Mouse (Mus musculus) neural tube, embryonic 14.5 days (tissue): ENCODE results near the gene Pfpl. TPM values are rescaled to one million over a fixed set of nuclear protein-coding genes. Genes with fewer than 3 reads are reported as not detected.

ENCODE experiments used
- ATAC-seq: fragments of 200-750 bp; cut with Nextera tagmentation; 2 replicates; pipeline ENCODE4 v1.8.0; 2017; ENCODE audit warnings: low read depth, mild to moderate bottlenecking, moderate TSS enrichment, moderate library complexity
- H3K27ac ChIP-seq: fragments of 300-500 bp; sonication (generic); 2 replicates; pipeline ENCODE4 v1.5.1; 2014; ENCODE audit warnings: low read depth, mild to moderate bottlenecking, control low read depth, low read length, moderate library complexity, mixed read lengths
- H3K27me3 ChIP-seq: fragments of 300-500 bp; sonication (generic); 2 replicates; pipeline ENCODE4 v1.6.1; 2014; ENCODE audit warnings: low read length; ENCODE audit not compliant: control insufficient read depth, insufficient read depth
- H3K36me3 ChIP-seq: fragments of 300-500 bp; sonication (generic); 2 replicates; pipeline ENCODE4 v1.6.1; 2014; ENCODE audit warnings: low read length, mixed read lengths; ENCODE audit not compliant: control insufficient read depth, insufficient read depth
- H3K4me1 ChIP-seq: fragments of 300-500 bp; sonication (generic); 2 replicates; pipeline ENCODE4 v1.6.1; 2014; ENCODE audit warnings: low read length; ENCODE audit not compliant: control insufficient read depth, insufficient read depth
- H3K4me2 ChIP-seq: fragments of 300-500 bp; sonication (generic); 2 replicates; pipeline ENCODE4 v1.6.1; 2014; ENCODE audit warnings: mild to moderate bottlenecking, low read depth, low read length, control low read depth
- H3K4me3 ChIP-seq: fragments of 300-500 bp; sonication (generic); 2 replicates; pipeline ENCODE4 v1.5.1; 2014; ENCODE audit warnings: low read depth, low read length, control low read depth, mixed read lengths
- H3K9ac ChIP-seq: fragments of 300-500 bp; sonication (generic); replicated peaks from 2 replicates; pipeline ENCODE4 v1.6.1; 2014; ENCODE audit warnings: low read depth, mild to moderate bottlenecking, control low read depth, low read length, mixed read lengths
- H3K9me3 ChIP-seq: fragments of 300-500 bp; sonication (generic); 2 replicates; pipeline ENCODE4 v1.6.1; 2016; ENCODE audit warnings: low read length; ENCODE audit not compliant: control insufficient read depth
- WGBS: fragments of 180-500 bp; shearing (Covaris S2); extraction: QIAGEN DNeasy Blood & Tissue Kit; methylation state at CpG from one replicate; pipeline ENCODE4 v1.1.7; 2014; 5-methylcytosine and 5-hydroxymethylcytosine counted together
- polyA plus RNA-seq: library from polyadenylated mRNA; unstranded; fragments of >200 nt; fragmentation: Nextera tagmentation; extraction: Ambion mirVana; gene quantifications from 2 replicates; pipeline ENCODE4 v1.2.1, GENCODE M21; 2014

Pfpl gene
- polyA plus RNA-seq, 1 experiment from 2014 or later, result not detected

DNA sequence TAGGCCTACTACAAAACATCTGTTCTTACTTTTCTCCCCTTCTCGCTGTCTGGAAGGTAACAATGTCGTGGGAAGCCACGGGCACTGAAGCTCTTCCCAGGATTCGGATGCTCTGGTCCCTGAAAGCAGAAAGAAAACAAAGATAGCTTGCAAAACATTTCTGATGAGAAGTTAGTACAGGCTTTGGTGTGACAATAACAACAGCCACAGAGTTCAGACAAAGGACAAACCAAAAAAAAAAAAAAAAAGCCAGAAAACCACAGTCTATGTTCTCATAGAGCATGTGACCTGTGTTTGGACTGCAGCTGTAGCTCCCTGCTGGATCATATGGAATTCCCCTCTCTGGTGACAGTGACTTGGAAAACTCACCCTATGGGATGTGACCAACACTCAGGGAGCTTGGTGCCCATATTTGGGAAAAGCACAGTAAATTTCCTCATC lies 45.5 kb downstream of the Pfpl start:
- Histone ChIP-seq H3K27me3 (no peaks in the 10 kb centered on the region), H3K9me3 (no peaks in the 10 kb centered on the region), H3K27ac (no peak overlapping the region), H3K9ac (no peak overlapping the region), H3K4me3 (no peak overlapping the region), H3K4me1 (0 out of 2 replicates have a peak, but pooled peaks cover 3% of the 10 kb centered on the region), H3K4me2 (no peak overlapping the region), H3K36me3 (peaks cover 22% of the 10 kb centered on the region)
- ATAC-seq, result no peak
- WGBS, result 80% methylated on average over 4 of the region's 4 CpGs

DNA sequence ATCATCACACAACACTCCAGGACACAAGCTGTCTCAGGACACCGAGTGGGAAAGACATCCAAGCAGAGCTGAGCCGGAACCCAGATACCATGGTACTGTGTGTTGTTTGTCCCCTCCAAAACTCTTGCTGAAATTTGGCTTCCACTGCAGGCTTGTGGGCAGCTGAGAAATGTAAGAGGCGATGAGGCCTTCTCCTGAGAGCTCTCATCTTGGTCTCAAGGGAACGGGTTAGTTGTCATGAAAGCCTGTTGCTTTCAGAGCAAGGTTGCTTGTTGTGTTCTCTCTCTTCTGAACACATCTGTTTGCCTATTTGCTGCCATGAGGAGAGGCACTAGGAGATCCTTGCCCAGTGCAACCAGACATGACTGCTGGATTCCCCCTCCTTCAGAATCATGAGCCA lies 46.2 kb downstream of the Pfpl start:
- Histone ChIP-seq H3K27ac (no peak overlapping the region), H3K9ac (no peak overlapping the region), H3K4me2 (no peak overlapping the region), H3K4me1 (0 out of 2 replicates have a peak, but pooled peaks cover 3% of the 10 kb centered on the region), H3K9me3 (no peaks in the 10 kb centered on the region), H3K36me3 (peaks cover 22% of the 10 kb centered on the region), H3K4me3 (no peak overlapping the region), H3K27me3 (no peaks in the 10 kb centered on the region)
- whole genome bisulfite sequencing, result 94% methylated on average over 4 of the region's 4 CpGs
- no peak for ATAC-seq

DNA sequence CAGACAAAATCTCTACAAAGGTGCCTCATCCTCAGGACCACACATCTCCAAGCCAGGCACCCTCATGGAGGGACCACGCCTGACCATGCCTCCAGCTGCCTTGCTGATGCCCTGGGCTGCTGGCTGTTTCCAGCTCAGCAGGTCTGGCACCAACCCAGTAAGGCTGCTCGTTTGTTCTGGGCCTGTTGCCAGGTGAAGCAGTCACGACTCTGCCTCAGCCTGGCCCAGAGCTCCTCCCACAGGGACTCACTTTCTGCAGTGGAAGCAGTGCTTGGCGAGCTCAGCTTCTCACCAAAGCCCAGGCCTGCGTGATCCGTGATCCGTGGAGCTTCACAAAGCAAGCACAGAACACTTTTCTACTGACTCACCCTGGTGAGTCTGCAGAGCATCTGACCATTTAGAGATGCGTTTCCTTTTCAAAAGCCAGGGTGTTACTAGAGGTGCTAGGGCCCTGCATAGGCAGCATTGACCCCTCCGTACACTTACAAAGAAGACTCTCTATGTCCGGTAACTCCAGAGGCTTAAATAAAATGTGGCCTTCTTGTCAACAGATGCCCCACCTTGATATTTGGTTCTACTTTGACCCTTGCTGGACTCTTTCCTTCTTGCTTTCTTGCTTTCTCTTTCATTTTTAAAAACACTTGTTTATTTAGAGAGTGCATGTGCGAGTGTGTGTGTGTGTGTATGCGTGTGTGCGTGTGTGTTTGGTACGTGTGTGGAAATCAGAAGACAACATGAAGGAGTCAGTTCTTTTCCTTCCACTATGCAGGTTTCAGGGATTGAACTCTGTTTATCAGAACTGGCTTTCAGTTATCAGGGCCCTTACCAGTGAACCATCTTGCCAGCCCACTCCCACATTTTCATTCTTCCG lies 47.9 kb downstream of the Pfpl start:
- Histone ChIP-seq H3K4me2 (no peak overlapping the region), H3K4me1 (0 out of 2 replicates have a peak, but pooled peaks cover 3% of the 10 kb centered on the region), H3K27ac (peak overlapping the region; percentile 70), H3K27me3 (no peaks in the 10 kb centered on the region), H3K9ac (no peak overlapping the region), H3K9me3 (no peaks in the 10 kb centered on the region), H3K4me3 (no peak overlapping the region), H3K36me3 (peaks cover 36% of the 10 kb centered on the region)
- peak; percentile 95 for ATAC-seq
- WGBS, result 57% methylated on average over 15 of the region's 15 CpGs

DNA sequence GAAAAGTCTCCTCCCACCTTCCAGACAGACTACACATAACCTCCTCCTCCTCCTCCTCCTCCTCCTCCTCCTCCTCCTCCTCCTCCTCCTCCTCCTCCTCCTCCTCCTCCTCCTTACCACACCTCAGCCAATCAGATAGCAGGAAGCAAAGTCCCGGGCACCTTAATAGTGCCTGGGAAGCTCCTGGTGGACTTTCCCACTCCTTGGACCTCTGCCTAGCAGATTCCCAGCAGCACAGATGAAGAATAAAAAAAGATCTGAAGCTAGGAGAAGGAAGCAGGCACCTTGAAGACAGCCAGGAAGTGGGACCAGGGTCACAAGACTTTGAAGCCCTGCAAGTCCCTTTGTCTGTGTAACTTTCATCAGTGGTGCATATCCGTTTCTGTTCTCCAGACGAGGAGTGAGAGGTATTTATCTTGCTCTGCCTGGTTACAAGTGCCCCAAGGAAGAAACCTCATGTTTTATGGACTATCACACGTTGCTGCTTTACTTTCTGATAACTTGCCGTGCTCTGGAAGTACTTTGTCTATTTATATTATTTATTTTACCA lies 49.1 kb downstream of the Pfpl start:
- WGBS, result 58% methylated on average over 5 of the region's 5 CpGs
- Histone ChIP-seq H3K27me3 (no peaks in the 10 kb centered on the region), H3K36me3 (peaks cover 42% of the 10 kb centered on the region), H3K27ac (no peak overlapping the region; the same call in 1 of the 2 replicates), H3K9me3 (no peaks in the 10 kb centered on the region), H3K9ac (no peak overlapping the region), H3K4me3 (no peak overlapping the region), H3K4me1 (0 out of 2 replicates have a peak, but pooled peaks cover 3% of the 10 kb centered on the region), H3K4me2 (no peak overlapping the region)
- ATAC-seq, result no peak

DNA sequence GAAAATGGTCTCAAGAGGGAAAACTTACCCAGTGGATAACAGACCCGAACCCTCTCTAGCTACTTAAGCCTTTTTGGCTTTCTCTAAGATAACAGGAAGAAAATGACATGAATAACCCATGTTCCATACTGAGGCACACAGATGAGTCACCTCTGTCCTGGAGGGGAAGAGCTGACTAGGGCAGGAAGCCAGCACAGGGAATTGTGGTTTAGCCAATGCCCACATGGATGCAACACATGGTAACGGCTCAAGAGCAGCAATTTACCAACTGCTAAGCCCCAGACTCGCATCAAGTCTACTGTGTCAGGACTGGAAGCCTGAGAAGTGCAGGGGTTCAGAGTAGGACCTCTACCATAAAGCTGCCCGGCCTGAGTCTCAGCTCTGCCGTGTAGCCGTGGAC lies 50.7 kb downstream of the Pfpl start:
- H3K9ac ChIP-seq, result no peak overlapping the region
- no peaks in the 10 kb centered on the region for H3K27me3 ChIP-seq
- H3K4me1 ChIP-seq, result 0 out of 2 replicates have a peak, but pooled peaks cover 3% of the 10 kb centered on the region
- no peak overlapping the region for H3K4me3 ChIP-seq
- H3K36me3 ChIP-seq, result peaks cover 46% of the 10 kb centered on the region
- no peak for ATAC-seq
- WGBS, result 86% methylated on average over 6 of the region's 6 CpGs
- no peaks in the 10 kb centered on the region for H3K9me3 ChIP-seq
- no peak overlapping the region for H3K27ac ChIP-seq
- H3K4me2 ChIP-seq, result no peak overlapping the region

Other genes with a start within 250 kb of the Pfpl start
- gene Olfr1431, start 227.3 kb upstream of the Pfpl start, polyA plus RNA-seq, result not detected in 2 replicates
- not detected in 2 replicates for gene Olfr1432, start 195.3 kb upstream of the Pfpl start, polyA plus RNA-seq
- not detected in 2 replicates for gene Olfr262, start 186.2 kb upstream of the Pfpl start, polyA plus RNA-seq
- gene Olfr235, start 166.9 kb upstream of the Pfpl start, polyA plus RNA-seq, result not detected in 2 replicates
- gene Olfr1434, start 148.1 kb upstream of the Pfpl start, polyA plus RNA-seq, result not detected in 2 replicates
- not detected in 2 replicates for gene Olfr1436, start 128.8 kb upstream of the Pfpl start, polyA plus RNA-seq
- not detected in 2 replicates for gene Olfr1437, start 102.8 kb upstream of the Pfpl start, polyA plus RNA-seq
- not detected in 2 replicates for gene Olfr1438-ps1, start 92.0 kb upstream of the Pfpl start, polyA plus RNA-seq
- not detected in 2 replicates for gene Olfr1440, start 40.6 kb upstream of the Pfpl start, polyA plus RNA-seq
- not detected in 2 replicates for gene Olfr1441, start 10.5 kb upstream of the Pfpl start, polyA plus RNA-seq
- 1.3 and 1.5 TPM in 2 replicates for gene Mpeg1, start 32.9 kb downstream of the Pfpl start, polyA plus RNA-seq
- gene Dtx4, start 73.5 kb downstream of the Pfpl start, polyA plus RNA-seq, result 37.7 and 47.6 TPM in 2 replicates
- 5.1 and 7.3 TPM in 2 replicates for gene Fam111a, start 117.8 kb downstream of the Pfpl start, polyA plus RNA-seq
- 0.12 TPM in 1 of 2 replicates, not detected in the other for gene Gm4952, start 172.1 kb downstream of the Pfpl start, polyA plus RNA-seq
- not detected in 2 replicates for gene Glyat, start 205.4 kb downstream of the Pfpl start, polyA plus RNA-seq
- not detected in 2 replicates for gene Olfr1442, start 242.5 kb downstream of the Pfpl start, polyA plus RNA-seq